Mouse (Mus musculus) T-helper 2 cell (primary cell): Measurements from ENCODE around the gene Eif3l.

Source experiments
- in situ Hi-C: fragments of 300-600 bp; cut with MboI, MseI; formaldehyde crosslinking; loops from one replicate; pipeline ENCODE4 v1.15.1; 2025; ENCODE audit warnings: high pct_unique_total_duplicates

Eif3l gene

DNA sequence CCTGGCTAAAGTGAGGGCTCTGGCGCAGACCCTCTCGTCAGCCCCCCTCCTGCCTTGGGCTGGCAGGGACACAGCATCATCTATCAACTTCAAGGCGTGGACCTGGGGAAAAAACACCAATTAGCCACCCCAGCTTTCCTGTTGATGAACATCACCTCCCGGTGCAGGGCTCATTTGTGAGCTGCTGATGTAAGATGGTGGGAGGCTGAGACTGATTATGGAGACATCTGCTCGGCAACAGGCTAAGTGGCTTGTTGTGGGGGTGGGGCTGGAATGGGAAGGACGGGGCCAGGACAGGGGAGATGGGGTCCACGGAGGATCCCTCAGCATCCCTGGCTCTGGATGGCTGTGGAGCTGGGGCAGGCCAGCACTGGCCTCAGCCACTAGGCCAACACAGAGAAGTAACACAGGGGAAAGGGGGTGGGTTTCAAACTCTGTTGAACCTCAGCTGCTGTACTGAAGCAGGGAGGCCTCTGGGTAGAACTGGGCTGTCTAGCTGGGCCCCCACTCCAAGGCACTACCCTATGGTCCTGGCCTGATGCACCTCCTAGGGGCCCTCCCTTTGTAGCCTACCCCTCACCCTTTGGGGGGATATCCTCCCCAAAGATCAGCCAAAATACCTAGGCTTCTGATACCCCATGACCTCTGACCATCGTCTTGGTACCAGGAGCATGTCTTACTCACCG is 24.7 kb upstream of the Eif3l start:
- in situ Hi-C loops = no loop called here

DNA sequence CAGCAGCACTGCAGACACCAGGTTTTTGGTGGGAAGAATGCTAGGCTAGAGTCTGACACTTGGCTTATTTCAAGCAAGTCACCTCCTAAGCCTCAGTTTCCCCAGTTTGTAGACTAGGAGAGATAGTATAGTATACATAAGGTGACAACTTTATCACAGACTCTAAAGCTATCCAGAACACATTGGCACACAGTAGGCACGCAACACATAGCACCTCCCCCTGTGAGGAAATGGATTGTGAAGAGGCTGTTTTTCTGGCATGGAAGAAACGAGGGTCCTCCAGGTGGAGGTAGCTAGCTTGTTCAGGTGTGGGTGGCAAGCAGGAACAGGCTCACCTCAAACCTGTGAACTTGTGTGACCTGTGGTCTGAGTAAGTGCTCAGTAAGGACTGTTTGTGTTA is 24.0 kb upstream of the Eif3l start:
- in situ Hi-C loops = no loop called here

DNA sequence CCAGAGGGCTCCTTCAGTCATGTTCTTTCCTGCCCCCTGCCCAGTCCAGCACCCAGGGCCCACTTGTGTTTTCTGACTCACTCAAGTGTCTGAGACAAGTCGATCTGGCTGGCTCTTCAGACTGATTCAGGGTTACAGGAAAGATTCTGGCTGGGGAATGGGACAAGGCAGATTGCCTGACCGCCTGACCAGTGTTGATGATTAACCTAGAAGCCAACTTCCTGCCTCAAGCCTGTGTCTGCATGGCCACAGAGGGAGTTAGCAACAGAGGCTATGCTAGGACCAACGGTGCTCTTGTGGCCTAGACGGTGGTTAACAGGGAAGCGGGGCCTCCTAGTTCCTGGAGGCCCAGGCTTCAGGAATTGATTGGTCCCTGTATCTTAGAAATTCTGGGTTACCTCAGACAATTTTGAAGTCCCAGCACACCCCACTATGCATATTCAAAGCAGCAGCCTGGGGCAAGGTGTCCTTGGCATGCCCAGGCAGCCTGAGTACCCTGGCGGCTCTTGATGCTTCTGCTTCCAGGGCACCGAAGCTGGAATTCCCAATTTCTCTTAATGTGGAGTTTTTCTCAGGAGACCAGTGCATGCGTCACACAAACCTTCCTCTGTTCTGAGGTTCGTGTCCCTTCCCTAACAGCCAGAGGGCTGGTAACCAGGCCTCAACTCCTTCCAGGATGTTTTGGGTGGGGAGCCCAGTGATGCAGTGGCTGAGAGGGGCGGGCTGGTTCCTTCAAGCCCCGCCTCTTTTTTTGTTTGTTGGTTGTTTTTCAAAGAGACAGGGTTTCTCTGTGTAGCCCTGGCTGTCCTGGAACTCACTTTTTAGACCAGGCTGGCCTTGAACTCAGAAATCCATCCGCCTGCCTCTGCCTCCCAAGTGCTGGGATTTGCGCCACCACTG is 23.3 kb upstream of the Eif3l start:
- in situ Hi-C loops = no loop called here

DNA sequence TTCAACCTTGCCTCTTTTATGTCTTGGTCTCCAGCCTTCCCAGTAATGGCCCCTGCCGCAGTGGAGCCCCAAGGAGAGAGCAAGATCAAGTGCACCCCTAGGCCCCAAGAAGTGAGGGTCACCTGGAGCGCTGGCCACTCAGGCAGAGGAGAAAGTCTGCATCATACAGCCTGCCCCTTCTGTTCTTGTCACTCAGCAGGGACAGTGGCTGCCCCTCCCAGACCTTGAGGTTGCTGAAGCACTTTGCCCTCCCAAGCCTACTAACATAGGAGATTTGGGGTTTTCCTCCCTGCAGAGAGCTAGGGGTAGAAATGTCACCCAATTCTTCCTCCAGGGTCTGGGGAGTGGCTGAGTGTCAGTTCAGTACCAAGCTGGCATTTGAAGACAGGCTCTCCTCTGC is 22.6 kb upstream of the Eif3l start:
- in situ Hi-C loops = no loop called here

DNA sequence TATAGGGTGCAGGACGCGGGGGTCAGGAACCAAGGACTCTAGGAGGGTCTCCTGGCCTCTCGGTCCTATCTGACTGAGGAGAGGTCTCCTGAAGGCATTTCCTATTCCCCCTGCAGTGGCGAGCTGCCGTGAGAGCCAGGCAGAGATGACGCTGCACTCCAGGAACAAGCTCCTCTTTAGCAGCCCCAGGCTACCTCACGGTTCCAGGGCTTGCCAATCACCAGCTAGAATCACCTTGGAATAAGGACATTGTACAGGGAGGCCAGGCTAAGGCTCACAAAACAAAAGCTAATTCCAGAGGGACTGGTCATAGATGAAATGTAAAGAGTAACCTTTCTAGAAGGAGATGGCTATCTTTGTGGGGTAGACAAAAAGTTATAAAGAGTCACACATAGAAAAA is 18.4 kb upstream of the Eif3l start:
- in situ Hi-C loops = no loop called here

DNA sequence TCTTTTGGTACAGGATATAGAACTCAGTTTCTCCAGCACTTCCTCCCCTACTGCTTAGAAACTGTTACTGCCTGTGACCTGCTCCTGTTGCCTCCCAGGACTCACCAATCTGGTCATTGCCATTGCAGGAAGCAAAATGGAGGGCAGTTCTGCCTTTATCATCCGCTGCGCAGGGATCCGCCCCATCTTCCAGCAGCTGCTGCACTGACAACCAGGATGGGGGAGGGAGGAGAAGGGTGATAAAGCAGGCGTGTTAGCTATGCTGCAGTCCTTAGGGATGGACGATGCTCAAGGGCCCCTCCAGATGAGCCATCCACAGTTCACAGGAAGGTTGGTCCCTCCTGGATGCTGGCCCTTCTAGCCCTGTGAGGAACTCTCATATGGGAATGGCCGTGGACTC is 17.1 kb upstream of the Eif3l start:
- in situ Hi-C loops = no loop called here

DNA sequence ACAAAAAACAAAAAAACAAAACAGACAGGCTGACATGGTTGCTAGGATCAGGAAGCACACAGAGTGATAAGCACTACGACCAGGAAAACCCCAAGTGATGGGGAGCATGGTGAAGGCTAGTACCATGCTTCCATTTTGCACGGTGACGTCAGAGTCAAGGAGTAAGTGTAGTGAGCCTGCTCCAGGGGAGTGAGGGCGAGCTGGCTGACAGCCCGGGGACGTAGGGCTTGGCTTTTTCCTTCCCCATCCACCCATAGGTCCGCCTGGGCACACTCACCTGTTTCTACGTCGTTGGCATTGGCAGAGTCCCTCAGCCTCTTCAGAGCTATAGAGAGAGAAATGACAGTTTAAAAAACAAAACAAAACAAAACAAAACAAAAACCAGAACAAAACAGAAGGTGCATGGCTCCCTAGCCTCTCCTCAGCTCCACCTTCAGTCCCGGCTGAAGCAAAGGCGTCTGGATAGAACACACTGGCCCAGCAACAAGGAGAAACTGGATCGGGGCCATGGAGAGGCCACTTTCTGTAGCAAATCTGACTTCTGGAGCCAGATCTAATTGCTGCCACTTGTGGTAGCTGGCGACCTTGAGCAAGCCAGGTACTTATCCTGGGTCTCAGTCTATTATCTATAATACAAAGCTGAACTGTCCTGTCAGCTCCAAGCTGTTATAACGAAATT is 14.0 kb upstream of the Eif3l start:
- in situ Hi-C loops = no loop called here

DNA sequence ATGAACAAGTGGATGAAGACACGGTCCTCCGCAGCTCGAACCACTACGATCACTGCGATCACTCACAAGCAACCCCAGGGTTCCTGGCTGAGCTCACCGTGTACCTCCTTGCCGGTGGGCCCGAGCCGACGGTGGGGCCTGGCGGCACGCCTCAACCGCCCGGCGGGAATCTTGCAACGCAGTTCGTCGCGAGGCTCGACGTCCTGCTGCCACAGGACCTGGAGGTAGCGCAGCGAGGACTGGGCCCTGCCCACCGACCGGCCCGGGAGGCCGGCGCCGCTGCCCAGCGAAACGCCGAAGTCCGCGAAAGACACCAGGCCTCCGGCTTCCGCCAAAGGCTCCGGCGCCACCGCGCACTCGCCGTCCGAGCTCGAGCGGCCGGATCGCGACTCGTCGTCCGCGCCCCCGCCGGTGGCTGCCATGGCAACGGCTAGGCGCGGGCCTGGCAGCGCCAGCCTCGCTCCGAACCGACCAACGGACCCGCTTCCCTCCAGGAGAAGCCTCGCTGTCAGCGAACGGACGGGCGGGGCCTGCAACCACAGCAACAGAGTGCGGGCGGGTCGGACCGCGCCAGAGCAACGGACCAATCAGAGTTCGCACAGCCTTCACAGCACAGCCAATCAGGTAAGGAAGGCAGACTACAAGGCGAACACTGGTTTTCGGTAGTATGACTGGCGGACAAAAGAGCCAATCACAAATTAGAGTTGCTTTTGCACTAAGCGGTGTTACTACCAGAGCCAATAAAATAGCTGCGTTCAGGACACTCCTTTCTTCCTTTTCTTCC is 12.4 kb upstream of the Eif3l start, which contains the start of gene Ankrd54:
TSS of gene Ankrd54 (minus strand) at position 518 of the 784 bp plus-strand sequence.
- in situ Hi-C loops = no loop called here

DNA sequence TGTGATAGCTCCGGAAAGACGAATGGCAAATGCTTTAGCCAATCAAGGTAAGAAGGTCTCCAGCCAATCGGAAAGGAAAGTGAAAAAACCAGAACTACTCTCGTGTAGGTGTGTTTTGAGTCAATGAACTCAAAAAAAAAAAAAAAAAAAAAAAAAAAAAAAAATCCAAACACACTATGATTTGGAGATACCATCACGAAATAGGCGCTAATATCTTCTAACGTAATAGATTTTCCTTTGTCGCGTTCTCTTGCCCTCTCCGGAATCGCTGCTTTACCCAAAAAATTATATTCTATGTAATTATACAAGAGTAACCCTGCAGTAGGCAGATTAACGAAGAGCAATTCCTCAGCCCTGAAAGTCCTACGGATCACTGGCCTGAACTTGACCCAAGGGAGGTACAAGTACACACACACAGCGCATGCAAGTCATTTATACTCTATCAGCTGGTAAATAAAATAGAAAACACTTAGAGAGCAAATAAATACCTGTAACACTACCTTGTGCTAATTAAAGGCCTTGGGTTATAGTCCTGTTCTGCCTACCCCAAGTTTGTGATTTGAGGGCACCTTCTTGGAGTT is 11.7 kb upstream of the Eif3l start:
- in situ Hi-C loops = no loop called here

DNA sequence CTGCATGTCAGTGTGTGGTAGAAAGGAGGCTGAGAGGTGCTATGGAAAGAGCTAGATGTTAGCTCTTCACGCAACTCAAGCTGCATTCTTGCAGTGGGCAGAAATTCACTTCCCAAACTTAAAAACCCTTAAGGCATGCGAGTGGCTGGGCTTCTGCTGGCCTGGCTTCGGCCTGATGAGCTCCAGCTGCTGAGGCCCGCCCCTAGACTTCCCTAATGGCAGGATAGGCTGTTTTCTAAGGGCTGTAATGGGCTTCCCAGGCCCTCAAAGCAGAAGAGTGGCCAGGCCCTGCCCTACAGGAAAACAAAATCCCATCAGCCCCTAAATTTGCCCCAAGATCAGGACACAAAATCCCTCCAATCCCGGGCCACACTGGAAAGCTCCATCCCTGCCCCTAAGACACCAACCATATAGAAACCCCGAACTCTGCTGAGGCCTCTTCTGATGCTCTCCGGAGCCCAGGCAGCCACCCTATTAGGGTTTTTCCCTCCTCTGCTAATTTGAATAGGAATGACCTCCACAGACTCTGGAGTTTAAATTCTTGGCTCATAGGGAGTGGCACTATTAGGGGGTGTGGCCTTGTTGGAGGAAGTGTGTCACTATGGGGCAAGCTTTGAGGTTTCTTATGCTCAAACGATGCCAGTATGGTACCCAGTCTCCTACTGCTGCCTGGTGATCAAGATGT is 9.8 kb upstream of the Eif3l start:
- in situ Hi-C loops = no loop called here

DNA sequence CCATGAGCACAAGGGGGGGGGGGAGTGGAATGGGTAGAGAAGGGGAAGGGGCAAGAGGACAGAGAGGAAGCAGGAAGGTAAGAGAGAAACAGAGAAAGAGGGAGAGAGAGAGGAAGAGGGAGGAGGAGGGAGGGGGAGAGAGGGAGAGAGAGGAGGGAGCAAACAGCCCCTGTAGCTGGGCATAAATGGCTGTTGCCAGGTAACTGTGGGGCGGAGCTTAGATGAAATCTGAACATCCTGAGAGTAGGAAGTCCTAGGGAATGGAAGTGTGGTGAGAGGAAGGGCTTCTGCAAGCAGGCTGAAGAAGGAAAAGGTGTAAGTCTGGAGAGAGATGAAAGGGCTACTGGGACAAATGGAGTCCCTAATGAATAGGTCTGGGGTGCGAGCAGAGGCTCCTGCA is 8.7 kb upstream of the Eif3l start:
- in situ Hi-C loops = no loop called here

DNA sequence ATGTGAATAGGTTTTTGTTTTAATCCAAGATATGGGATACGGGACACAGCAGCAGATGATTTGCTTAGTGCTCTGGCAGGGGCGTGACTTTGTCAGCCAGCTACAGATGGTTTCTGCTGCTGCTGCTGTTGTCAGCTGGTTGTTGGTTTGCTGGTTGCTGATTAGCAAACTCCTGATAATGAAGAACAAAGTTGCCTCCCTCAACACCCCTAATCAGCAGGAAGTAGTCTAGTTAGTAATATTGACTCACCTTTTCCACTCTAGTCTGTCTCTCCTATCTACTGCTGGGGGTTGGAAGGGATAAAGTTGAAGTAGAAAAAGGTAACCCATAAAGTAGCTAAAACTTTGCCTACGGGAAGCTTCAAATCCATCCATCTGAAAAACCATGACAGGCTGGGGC is 7.3 kb upstream of the Eif3l start:
- in situ Hi-C loops = no loop called here

DNA sequence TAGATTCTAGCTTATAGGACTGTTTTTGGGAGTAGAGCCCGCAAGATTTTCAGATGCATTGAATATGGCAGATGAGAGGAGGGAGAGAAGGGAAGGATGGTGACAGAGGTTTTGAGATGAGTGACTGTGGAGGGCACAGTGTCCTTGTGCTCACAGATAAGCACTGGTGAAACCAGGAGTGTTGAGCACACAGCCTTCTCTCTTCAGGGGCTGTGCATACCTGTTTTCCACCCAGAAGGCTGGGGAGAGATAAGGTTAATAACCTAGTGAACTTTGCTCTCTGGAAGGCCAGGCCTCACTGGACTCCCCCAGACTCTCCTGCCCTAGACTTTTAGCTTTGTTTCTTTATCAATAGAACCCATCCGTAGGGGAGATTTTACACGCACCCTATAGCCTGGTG is 6.6 kb upstream of the Eif3l start:
- in situ Hi-C loops = no loop called here

DNA sequence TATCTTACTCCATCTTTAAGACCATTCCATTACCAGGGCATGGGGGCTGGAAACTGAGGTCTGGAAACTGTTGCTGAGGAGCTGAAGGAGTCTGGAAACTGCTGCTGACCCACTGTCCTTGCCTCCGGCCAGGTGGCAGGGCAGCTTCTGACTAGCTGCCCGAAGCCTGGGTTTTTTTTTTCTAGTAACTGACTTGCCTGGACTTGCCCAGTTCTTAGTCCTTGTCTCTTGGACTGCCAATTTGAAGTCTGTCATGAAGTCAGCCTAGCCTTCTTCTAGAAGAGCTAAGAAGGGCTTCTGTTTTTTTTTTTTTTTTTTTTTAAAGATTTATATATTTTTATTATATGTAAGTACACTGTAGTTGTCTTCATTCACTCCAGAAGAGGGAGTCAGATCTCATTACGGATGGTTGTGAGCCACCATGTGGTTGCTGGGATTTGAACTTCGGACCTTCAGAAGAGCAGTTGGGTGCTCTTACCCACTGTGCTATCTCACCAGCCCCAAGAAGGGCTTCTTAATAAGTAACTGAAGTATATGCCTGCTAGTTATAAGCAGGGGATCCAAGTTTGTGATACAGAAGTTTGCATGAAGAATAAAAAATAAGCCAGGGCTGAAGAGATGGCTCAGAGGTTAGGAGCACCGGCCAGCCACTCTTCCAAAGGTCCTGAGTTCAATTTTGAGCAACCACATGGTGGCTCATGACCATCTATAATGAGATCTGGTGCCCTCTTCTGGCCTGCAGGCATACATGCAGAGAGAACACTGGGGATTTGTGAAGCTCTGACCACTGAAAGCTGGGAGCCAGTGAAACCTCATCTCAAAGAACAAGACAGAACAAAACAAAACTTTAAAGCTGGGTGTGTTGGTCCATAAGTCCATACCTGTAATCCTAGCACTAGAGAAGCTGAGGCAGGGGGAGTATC is 3.6 kb upstream of the Eif3l start:
- in situ Hi-C loops = no loop called here

DNA sequence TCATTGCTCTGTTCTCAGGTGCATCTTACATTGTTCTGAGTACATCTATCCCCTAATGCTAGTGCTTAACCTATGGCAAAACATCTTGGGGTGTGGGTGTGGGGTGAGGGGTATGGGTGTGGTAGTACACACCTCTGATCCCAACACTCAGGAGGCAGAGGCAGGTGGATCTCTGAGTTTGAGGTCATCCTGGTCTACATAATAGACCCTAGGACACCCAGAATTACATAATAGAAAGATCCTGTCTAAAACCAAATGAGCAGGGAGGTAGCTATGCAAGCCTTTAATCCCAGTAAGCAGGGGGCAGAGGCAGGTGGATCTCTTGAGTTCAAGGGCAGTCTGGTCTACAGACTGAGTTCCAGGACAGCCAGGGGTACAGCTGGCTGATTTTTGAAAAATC is 1.2 kb upstream of the Eif3l start:
- in situ Hi-C loops = no loop called here

DNA sequence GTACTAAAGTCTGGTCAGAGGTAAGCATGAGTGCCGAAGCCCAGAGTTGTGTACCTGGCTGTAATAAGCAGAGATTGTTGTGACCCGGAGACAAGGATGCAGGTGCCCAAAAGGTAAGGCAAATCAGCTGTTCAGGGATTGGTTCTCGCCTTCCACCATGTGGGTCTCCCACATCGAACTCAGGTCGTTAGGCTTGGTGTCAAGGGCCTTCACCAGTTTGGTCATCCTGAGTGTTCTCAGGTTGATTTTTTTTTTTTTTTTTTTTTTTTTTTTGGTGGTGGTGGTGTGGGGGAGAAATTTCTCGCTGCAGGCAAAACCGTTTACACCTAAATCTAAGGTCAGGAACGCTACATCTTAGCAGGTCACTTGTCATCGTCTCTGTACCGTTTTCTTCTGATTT is 533 bp upstream of the Eif3l start:
- in situ Hi-C loops = no loop called here

DNA sequence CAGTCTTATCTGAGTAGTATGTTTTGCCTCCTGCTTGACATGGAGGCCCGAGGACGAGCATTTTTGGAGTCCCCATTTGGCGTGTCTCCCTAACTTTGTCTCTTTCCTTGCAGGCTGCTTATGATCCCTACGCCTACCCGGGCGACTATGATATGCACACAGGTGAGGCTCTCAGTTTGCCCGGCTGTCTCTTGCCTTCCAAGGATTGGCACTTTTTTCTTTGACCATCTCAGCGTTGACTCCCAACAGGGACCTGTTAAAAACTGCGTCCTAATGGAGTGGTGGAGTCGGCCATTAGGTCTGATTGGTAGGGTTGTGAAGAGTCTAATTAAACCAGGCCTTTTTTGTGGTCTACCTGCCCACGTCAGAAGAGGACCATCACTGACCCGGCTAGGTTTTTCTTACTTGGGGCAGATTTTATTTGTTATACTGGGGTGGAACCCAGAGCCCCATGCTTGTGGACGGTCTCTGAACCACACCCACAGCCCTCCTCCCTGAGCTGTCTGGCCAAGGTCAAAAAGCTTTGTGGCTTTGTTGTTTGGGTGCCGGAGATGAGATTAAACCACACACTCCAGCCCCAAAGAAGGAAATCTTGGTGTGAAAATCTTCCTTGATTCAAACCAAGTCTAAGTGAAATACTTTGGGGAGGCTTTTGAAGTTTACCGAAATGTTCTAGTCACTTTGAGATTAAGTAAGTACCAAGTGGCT is 833 bp downstream of the Eif3l start:
- in situ Hi-C loops = no loop called here

DNA sequence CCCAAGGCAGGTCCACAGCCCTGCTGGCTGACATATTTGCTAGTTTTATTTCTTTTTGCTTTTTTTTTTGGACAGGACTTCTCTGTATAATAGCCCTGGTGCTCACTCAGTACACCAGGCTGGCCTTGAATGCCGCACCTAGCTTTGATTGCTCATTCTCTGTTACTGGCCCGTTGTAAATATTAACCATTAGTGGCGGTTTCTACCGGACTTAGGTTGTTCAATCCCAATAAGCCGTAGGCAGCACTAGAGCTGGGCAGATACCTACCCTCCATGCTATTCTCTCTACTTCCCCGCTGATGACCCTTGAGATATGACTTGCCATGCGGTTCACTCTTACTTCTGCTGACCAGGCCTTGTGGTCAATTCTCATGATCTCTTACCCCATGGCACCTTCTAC is 4.6 kb downstream of the Eif3l start:
- in situ Hi-C loops = no loop called here

DNA sequence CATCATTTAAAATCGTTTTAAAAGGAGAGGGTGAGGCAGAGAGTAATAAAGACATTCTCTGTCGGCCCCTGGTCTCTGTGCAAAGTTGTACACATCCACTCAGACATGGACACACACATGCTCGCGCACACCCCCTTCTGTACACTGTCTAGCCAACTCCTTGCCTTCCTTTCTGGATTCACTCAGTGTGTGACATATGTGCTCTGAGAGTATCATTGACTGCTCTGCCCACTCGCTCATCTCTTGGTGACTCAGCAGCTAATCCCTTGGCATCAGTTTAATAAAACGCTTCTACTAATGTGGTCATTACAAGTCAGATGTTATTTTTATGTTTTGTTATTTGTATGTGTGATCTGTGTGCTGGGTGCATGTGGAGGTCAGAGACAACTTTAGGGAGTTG is 17.3 kb downstream of the Eif3l start:
- in situ Hi-C loops = loop anchor here (10.0 kb wide), 1 partner anchor 423 kb away; the partner anchor contains the start of gene Kdelr3
